Mouse (Mus musculus) cerebellum, adult (tissue): ENCODE results near the gene Fosl1.

Source experiments
- ATAC-seq: cut with Nextera tagmentation; 2 replicates; pipeline ENCODE4 v1.9.2; 2017; ENCODE audit warnings: mild to moderate bottlenecking, moderate library complexity, mixed read lengths; ENCODE audit not compliant: insufficient number of reproducible peaks, low FRiP score, low TSS enrichment

The Fosl1 gene

DNA sequence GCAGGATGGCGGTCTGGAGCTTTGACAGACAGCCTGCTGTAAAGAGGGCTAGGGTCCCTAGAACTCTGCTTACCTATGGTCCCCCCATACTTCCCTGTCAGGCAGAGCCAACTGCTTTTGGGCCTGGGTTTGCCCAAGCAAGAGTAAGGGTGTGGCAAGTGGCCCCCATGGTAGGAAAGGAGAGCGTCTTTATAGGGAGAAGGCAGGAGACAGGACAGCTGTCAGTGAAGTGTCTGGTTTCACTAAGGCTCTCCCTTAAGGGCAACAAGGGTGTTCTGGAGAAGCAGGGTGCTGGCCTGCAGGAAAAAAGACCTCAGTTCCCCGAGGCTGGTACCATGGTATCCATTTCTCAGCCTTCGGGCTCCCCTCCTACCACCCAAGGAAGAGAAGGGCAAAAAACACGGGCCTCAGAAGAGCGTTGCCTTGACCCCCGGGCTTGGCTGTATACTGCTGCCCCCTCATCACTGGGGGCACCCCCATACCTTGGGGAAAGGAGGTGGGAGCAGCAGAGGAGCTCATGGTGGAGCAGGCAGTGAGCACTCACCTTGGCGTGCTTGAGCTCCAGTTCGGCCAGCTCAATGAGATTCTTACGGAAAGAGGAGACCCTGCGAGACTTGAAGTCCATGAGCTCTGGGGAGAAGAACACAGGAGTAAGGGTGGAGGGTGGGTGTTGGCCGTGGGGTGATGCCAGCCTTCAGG, 48.2 kb downstream of the Fosl1 start:
- no peak for ATAC-seq

DNA sequence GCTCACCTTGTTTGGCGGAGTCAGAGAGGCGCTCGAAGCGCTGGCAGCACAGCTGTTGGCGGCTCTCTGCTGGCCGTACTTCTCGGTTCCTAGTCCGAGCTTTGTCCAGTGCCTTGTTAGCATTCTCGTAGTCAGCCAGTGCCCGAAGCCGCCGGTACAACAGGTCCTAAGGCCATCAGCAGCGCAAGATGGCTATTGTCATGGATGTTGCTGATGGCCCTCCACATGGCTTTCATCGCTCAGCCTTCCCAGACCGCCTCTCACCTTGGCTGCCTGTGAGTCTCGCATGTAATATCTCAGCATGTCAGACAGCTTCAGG, 48.7 kb downstream of the Fosl1 start:
- no peak for ATAC-seq

DNA sequence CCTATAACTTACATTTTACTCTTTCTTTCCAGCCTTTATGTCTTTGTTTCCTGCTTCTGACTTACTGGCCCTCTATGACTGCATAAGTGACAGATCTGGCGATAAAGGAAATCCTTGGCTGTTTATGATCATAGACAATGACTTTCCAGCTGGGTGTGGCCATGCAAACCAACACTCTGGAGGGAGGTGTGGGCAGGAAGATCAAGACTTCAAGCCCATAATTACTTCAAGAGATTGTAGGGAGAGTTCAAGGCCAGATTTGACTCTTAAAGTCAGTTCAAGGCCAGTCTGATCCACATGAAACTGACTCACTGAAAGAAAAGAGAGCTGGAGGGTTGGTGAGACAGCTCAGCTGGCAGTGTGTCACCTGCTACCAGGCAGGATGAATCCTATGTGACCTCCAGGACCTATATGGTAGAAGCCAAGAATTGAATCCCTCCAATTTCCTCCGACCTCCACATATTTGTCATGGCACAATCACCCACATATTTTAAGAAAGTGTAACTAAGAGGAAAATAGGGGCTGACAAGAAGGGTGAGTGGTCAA, 53.1 kb downstream of the Fosl1 start:
- ATAC-seq, result no peak

DNA sequence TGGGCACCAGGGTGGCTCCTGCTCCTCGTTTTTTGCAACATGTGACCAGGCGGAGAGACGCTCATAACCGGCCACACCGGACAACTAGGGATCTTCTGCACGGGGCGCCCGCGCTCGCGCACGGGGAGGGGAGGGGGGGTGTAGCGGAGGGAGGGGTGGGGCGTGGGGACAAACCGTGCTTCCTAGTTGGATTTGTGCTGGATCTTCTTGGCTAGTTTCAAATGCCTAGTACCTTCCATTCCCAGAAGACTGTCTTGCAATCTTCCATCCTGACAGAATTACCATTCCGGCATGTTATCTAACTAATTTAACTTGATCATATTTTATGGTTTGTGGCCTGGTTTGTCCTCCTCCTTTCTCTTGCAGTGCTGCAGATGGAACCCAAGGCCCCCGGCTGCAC, 56.3 kb downstream of the Fosl1 start, which contains the start of gene 1700020D05Rik:
Gene 1700020D05Rik, minus strand, starts transcription at position 101 of the 400 bp plus-strand sequence.
- no peak for ATAC-seq
